In the genomic region with DNA sequence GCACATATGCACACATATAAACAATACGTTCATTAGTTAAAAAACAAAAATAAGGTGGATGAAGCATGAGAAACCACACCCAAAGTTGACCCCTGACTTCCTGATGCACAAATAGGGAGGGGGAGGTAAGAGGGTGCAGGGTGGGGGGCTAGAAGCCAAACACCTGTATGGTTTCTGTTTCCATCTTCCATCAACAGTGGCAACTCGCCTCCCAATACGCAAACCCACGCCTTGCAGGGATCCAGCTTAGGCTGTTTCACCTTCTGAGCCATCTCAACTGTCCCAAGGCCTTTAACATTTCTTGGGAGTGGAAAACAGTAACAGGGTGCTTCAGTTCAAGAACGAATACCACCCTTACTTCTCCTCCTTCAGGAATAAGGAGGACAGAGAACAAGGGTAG, we compare ENCODE assay signal across 24 mouse cellular contexts.
"Had no signal": no experiment of that assay in that cellular context is flagged by ENCODE, and none has a peak within 500 bp of the region (broad histone marks: within the 10 kb centered on the region; RNA-seq: fewer than 3 reads in every experiment).

No protein-coding gene starts in this region.

- H3K9ac ChIP-seq: heart, embryonic 12.5 days; hindbrain, embryonic 13.5 days; hindbrain, embryonic 15.5 days; kidney, embryonic 15.5 days; limb, embryonic 13.5 days; limb, embryonic 15.5 days; liver, embryonic 12.5 days; liver, embryonic 14.5 days had no signal

- H3K27ac ChIP-seq: hindbrain, embryonic 13.5 days; hindbrain, embryonic 15.5 days; hindbrain, postnatal 0 days; kidney, embryonic 15.5 days; kidney, postnatal 0 days; limb, embryonic 13.5 days; limb, embryonic 15.5 days; liver, embryonic 12.5 days; liver, embryonic 14.5 days had no signal

- H3K4me1 ChIP-seq: heart, embryonic 12.5 days; hindbrain, embryonic 13.5 days; hindbrain, embryonic 15.5 days; kidney, embryonic 15.5 days; limb, embryonic 13.5 days; limb, embryonic 15.5 days; liver, embryonic 12.5 days had no signal

- H3K9me3 ChIP-seq: heart, embryonic 12.5 days; hindbrain, embryonic 13.5 days; hindbrain, embryonic 15.5 days; kidney, embryonic 15.5 days; limb, embryonic 13.5 days; limb, embryonic 15.5 days; liver, embryonic 12.5 days had no signal

- H3K27me3 ChIP-seq: heart, embryonic 12.5 days; hindbrain, embryonic 13.5 days; hindbrain, embryonic 15.5 days; kidney, embryonic 15.5 days; limb, embryonic 13.5 days; limb, embryonic 15.5 days; liver, embryonic 12.5 days had no signal

- ATAC-seq: hindbrain, postnatal 0 days; intestine, embryonic 16.5 days; liver, embryonic 12.5 days had no signal

- DNase-seq: gastrocnemius, postnatal 14 days; gastrocnemius, postnatal 36 days; heart, adult 18-20 months; heart, postnatal 10 days; heart, postnatal 36 days; kidney, adult 11 months; kidney, adult 2 months; kidney, adult 9 months; kidney, postnatal 14 days; kidney, postnatal 36 days; layer of hippocampus, adult 9-11 months; layer of hippocampus, postnatal 36 days; left cerebral cortex, postnatal 4 days had no signal

- H3K4me2 ChIP-seq: heart, embryonic 12.5 days; hindbrain, embryonic 13.5 days; hindbrain, embryonic 15.5 days; kidney, embryonic 15.5 days; limb, embryonic 13.5 days; limb, embryonic 15.5 days; liver, embryonic 12.5 days had no signal

- H3K4me3 ChIP-seq: heart, embryonic 12.5 days; hindbrain, embryonic 13.5 days; hindbrain, embryonic 15.5 days; kidney, embryonic 15.5 days; limb, embryonic 13.5 days; limb, embryonic 15.5 days; liver, embryonic 12.5 days had no signal
